Mouse (Mus musculus) heart, postnatal 0 days (tissue): ENCODE results near the gene Palm3.

Experiments used
- CTCF ChIP-seq: IDR thresholded peaks from 2 replicates; pipeline ENCODE4 v1.5.1; 2016; ENCODE audit warnings: antibody characterized with exemption, control low read depth, low read depth
- EP300 ChIP-seq: IDR thresholded peaks from 2 replicates; pipeline ENCODE4 v1.6.1; 2016; ENCODE audit warnings: antibody characterized with exemption, low read depth

- TF ChIP-seq CTCF (no peak), EP300 (no peak)
Observed at GRCm38 (mm10) chr8:84029272-84029671, 8.0 kb downstream of the Palm3 start.
